Mouse (Mus musculus) gastrocnemius, adult 8-10 months (tissue): ENCODE measurements around the gene Evi2a. TPM values are rescaled to one million over a fixed set of nuclear protein-coding genes. Genes with fewer than 3 reads are reported as not detected.

ENCODE experiments used
- total RNA-seq, 4 experiments: library from RNA; stranded (reverse); gene quantifications; 2 replicates each; pipeline ENCODE4 v1.2.4; 2022

Evi2a gene
- total RNA-seq, 4 experiments from 2014 or later: 1.8 to 6.6 (median 5.6) TPM

Other genes with a start within 250 kb of the Evi2a start
- under 1 TPM in 1 of 4 experiments, not detected in 3; 0.46 TPM for gene Gm9964, start 233.7 kb downstream of the Evi2a start, total RNA-seq
- 10 to 100 TPM; 13.8 to 17.5 (median 16.6) TPM for gene Nf1, start 190.9 kb downstream of the Evi2a start, total RNA-seq
- not detected for gene Omg, start 26.5 kb downstream of the Evi2a start, total RNA-seq
- gene Evi2b, start 6.8 kb downstream of the Evi2a start, total RNA-seq: under 1 TPM in 3 of 4 experiments, not detected in 1; 0.27 to 0.45 (median 0.39) TPM
- gene Evi2, start within 50 bp of the Evi2a start, total RNA-seq: under 1 TPM in 1 of 4 experiments, not detected in 3; 0.19 TPM
- under 1 TPM; 0.10 to 0.81 (median 0.28) TPM for gene Rab11fip4, start 60.6 kb upstream of the Evi2a start, total RNA-seq